Mouse (Mus musculus) intestine, postnatal 0 days (tissue): ENCODE data around the gene Camk1d. TPM values are rescaled to one million over a fixed set of nuclear protein-coding genes. Genes with fewer than 3 reads are reported as not detected.
"Not testable (repeated sequence)": the region's sequence is repeated elsewhere in the genome, so short reads cannot be mapped to it uniquely, and the experiment has no call there.

Experiments
- ATAC-seq: fragments of 200-750 bp; cut with Nextera tagmentation; 2 replicates; pipeline ENCODE4 v1.8.0; 2017; ENCODE audit warnings: mild to moderate bottlenecking, moderate TSS enrichment, moderate library complexity
- H3K27ac ChIP-seq: fragments of 300-500 bp; sonication (generic); 2 replicates; pipeline ENCODE4 v1.5.1; 2014; ENCODE audit warnings: mild to moderate bottlenecking, low read depth, low read length, moderate library complexity
- H3K27me3 ChIP-seq: fragments of 300-500 bp; sonication (generic); replicated peaks from 2 replicates; pipeline ENCODE4 v1.6.1; 2014; ENCODE audit warnings: low read length, mixed read lengths; ENCODE audit not compliant: control insufficient read depth, insufficient read depth
- H3K36me3 ChIP-seq: fragments of 300-500 bp; sonication (generic); 2 replicates; pipeline ENCODE4 v1.6.1; 2014; ENCODE audit warnings: mild to moderate bottlenecking, moderate library complexity; ENCODE audit not compliant: control insufficient read depth, insufficient read depth
- H3K4me1 ChIP-seq: fragments of 300-500 bp; sonication (generic); replicated peaks from 2 replicates; pipeline ENCODE4 v1.6.1; 2014; ENCODE audit warnings: antibody characterized with exemption, low read length, mixed read lengths; ENCODE audit not compliant: control insufficient read depth, insufficient read depth
- H3K4me2 ChIP-seq: fragments of 300-500 bp; sonication (generic); replicated peaks from 2 replicates; pipeline ENCODE4 v1.6.1; 2014; ENCODE audit warnings: low read depth, mild to moderate bottlenecking, moderate library complexity
- H3K4me3 ChIP-seq: fragments of 300-500 bp; sonication (generic); 2 replicates; pipeline ENCODE4 v1.5.1; 2014; ENCODE audit warnings: low read depth, low read length
- H3K9ac ChIP-seq: fragments of 300-500 bp; sonication (generic); 2 replicates; pipeline ENCODE4 v1.6.1; 2014; ENCODE audit warnings: mild to moderate bottlenecking, low read depth, low read length
- H3K9me3 ChIP-seq: fragments of 300-500 bp; sonication (generic); 2 replicates; pipeline ENCODE4 v1.6.1; 2016; ENCODE audit warnings: mixed run types; ENCODE audit not compliant: control insufficient read depth
- CTCF ChIP-seq: sonication (generic); IDR thresholded peaks from 2 replicates; pipeline ENCODE4 v1.5.1; 2016; ENCODE audit warnings: low read depth, mild to moderate bottlenecking, control low read depth, antibody characterized with exemption, moderate library complexity
- WGBS: fragments of 180-500 bp; shearing (Covaris S2); extraction: QIAGEN DNeasy Blood & Tissue Kit; methylation state at CpG from one replicate; pipeline ENCODE4 v1.1.7; 2014; 5-methylcytosine and 5-hydroxymethylcytosine counted together
- polyA plus RNA-seq: library from polyadenylated mRNA; unstranded; fragments of >200 nt; fragmentation: Nextera tagmentation; extraction: Ambion mirVana; gene quantifications from 2 replicates; pipeline ENCODE4 v1.2.1, GENCODE M21; 2015

Camk1d gene
- polyA plus RNA-seq, 1 experiment from 2014 or later, result 11.3 TPM

GRCm38 (mm10) chr2:5548872-5549271 is 165.4 kb downstream of the Camk1d start:
- Histone ChIP-seq H3K27ac (no peak overlapping the region), H3K4me1 (0 out of 2 replicates have a peak, but pooled peaks cover 3% of the 10 kb centered on the region), H3K27me3 (no peaks in the 10 kb centered on the region), H3K9me3 (no peaks in the 10 kb centered on the region), H3K9ac (no peak overlapping the region), H3K4me2 (no peak overlapping the region), H3K4me3 (no peak overlapping the region), H3K36me3 (no peaks in the 10 kb centered on the region)
- no peak for ATAC-seq
- TF ChIP-seq CTCF, result no peak
- WGBS, result 78% methylated on average over 4 of the region's 4 CpGs

- ATAC-seq, result no peak
- no peaks in the 10 kb centered on the region for H3K4me1 ChIP-seq
- no peak overlapping the region for H3K4me3 ChIP-seq
- no peak overlapping the region for H3K27ac ChIP-seq
- WGBS, result 78% methylated on average over 3 of the region's 3 CpGs
- H3K4me2 ChIP-seq, result no peak overlapping the region
- H3K9me3 ChIP-seq, result no peaks in the 10 kb centered on the region
- H3K9ac ChIP-seq, result no peak overlapping the region
- no peaks in the 10 kb centered on the region for H3K27me3 ChIP-seq
- no peak for TF ChIP-seq CTCF
- H3K36me3 ChIP-seq, result no peaks in the 10 kb centered on the region
Measured at GRCm38 (mm10) chr2:5540870-5541269, 173.4 kb downstream of the Camk1d start.

- H3K36me3 ChIP-seq, ATAC-seq, H3K27me3 ChIP-seq, H3K9me3 ChIP-seq, H3K27ac ChIP-seq, H3K4me2 ChIP-seq, H3K4me1 ChIP-seq, H3K9ac ChIP-seq, H3K4me3 ChIP-seq: not testable (repeated sequence)
- 65% methylated on average over 3 of the region's 3 CpGs for WGBS
Measured at GRCm38 (mm10) chr2:5539894-5540293, 174.4 kb downstream of the Camk1d start.

- Histone ChIP-seq H3K27ac (no peak overlapping the region), H3K9me3 (no peaks in the 10 kb centered on the region), H3K4me2 (no peak overlapping the region), H3K36me3 (no peaks in the 10 kb centered on the region; the same call in 1 of the 2 replicates), H3K9ac (no peak overlapping the region), H3K4me3 (no peak overlapping the region), H3K27me3 (no peaks in the 10 kb centered on the region), H3K4me1 (no peaks in the 10 kb centered on the region)
- no peak for TF ChIP-seq CTCF
- 67% methylated on average over 2 of the region's 2 CpGs for WGBS
- ATAC-seq, result no peak
Measured at GRCm38 (mm10) chr2:5533868-5534267, 180.4 kb downstream of the Camk1d start.

GRCm38 (mm10) chr2:5529992-5530391 is 184.3 kb downstream of the Camk1d start:
- ATAC-seq, result no peak
- no peak overlapping the region for H3K9ac ChIP-seq
- no peak overlapping the region for H3K4me2 ChIP-seq
- H3K9me3 ChIP-seq, result no peaks in the 10 kb centered on the region
- H3K27ac ChIP-seq, result no peak overlapping the region
- H3K36me3 ChIP-seq, result no peaks in the 10 kb centered on the region; the same call in 1 of the 2 replicates
- H3K27me3 ChIP-seq, result no peaks in the 10 kb centered on the region
- H3K4me3 ChIP-seq, result no peak overlapping the region
- no peak for TF ChIP-seq CTCF
- WGBS, result 89% methylated on average over 2 of the region's 2 CpGs
- H3K4me1 ChIP-seq, result no peaks in the 10 kb centered on the region

GRCm38 (mm10) chr2:5519221-5519669 is 195.1 kb downstream of the Camk1d start:
- Histone ChIP-seq H3K27ac (no peak overlapping the region), H3K9me3 (no peaks in the 10 kb centered on the region), H3K27me3 (no peaks in the 10 kb centered on the region), H3K36me3 (no peaks in the 10 kb centered on the region), H3K9ac (no peak overlapping the region), H3K4me1 (no peaks in the 10 kb centered on the region), H3K4me2 (no peak overlapping the region), H3K4me3 (no peak overlapping the region)
- WGBS, result 73% methylated on average over 8 of the region's 8 CpGs
- no peak for TF ChIP-seq CTCF
- ATAC-seq, result no peak

GRCm38 (mm10) chr2:5515106-5515505 is 199.2 kb downstream of the Camk1d start:
- no peak for ATAC-seq
- 79% methylated on average over 2 of the region's 2 CpGs for WGBS
- H3K27ac ChIP-seq, result no peak overlapping the region

More at GRCm38 (mm10) chr2:5515106-5515505, 199.2 kb downstream of the Camk1d start:
- Histone ChIP-seq H3K9ac (no peak overlapping the region), H3K36me3 (no peaks in the 10 kb centered on the region), H3K27me3 (no peaks in the 10 kb centered on the region), H3K4me3 (no peak overlapping the region), H3K9me3 (no peaks in the 10 kb centered on the region), H3K4me1 (no peaks in the 10 kb centered on the region), H3K4me2 (no peak overlapping the region)
- TF ChIP-seq CTCF, result no peak
